Mouse (Mus musculus): ENCODE data around the gene Nxnl1. TPM values are rescaled to one million over a fixed set of nuclear protein-coding genes. Genes with fewer than 3 reads are reported as not detected.

The Nxnl1 gene
- polyA plus RNA-seq (2017; shearing (Covaris generic)): 0.25 TPM

GRCm38 (mm10) chr8:71566501-71566900 lies at the start of gene Nxnl1:
Nxnl1 (minus strand) TSS chr8:71566601.

DNA sequence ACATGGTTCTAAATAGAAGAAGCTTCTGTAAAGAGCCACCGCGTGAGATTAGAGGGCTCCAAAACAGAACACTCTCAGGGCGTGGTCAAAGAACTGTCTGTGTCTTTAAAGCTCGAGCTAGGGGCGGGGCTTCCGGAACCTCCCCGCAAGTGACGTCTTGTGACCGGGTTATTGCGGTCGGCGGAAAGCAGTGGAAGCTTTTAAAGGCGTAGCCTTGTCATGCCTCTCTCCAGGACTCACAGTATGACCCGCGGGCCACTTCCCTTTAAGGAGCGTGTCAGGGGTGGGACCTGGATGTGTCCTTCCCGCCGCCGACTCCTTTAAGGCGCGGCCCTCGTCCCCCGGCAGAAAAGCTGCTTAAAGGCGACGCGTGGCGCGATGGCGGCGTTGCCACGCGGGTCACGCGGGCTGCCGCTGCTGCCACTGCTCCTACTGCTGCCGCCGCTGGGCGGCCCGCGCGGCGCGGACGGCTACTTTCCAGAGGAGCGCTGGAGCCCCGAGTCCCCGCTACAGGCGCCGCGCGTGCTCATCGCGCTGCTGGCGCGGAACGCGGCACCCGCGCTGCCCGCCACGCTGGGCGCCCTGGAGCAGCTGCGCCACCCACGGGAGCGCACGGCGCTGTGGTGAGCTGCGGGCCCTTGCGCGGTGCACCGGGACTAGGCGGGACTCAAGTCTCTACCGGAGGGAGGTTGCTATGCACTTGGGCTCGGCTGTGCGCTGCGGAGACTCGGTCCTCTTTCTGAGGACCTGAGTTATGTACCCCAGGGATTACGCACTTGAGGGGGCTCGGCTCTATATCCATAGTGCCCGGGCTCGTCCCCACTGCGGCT lies 44.6 kb upstream of the Nxnl1 start, which contains the start of gene Colgalt1:
Gene Colgalt1, plus strand, starts transcription at position 177 of the 830 bp plus-strand sequence.

GRCm38 (mm10) chr8:71597451-71597850 lies 31.1 kb upstream of the Nxnl1 start, which contains the start of gene Fam129c:
Fam129c (plus strand) TSS chr8:71597648.

GRCm38 (mm10) chr8:71591471-71592373 lies 25.3 kb upstream of the Nxnl1 start, which contains the start of gene Pgls:
Pgls (plus strand) TSS chr8:71592176.

DNA sequence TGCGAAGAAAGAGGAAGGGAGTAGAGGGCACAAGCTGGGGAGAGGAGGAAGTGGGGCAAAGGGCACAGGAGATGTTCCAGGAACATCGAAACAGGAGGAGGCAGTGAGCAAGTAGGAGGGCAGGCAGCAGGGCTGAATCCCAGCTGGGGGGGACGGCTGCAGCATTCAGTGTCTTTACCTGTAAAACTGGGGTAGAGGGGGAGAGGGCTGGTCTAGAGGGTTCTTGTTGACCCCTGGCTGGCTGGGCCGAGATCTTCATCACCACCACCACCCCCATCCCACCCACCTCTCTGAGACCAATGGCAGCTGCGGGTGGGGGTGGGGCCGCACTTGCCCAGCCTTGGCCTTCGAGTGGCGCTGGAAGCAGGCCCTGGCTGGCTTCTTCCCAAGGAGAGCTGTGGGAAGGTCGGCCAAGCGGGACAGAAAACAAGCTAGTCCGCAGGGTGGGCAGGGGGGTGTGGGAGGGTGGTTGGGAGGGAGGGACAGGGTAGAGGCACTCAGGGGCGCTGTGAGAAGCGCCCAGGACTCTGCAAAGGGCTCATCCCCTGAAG lies 2.1 kb upstream of the Nxnl1 start, which contains the start of gene Slc27a1:
Gene Slc27a1, plus strand, starts transcription at position 496 of the 551 bp plus-strand sequence.

GRCm38 (mm10) chr8:71558071-71558957 lies 8.1 kb downstream of the Nxnl1 start, which contains the start of gene Tmem221:
Tmem221 (minus strand) TSS chr8:71558871.

GRCm38 (mm10) chr8:71542632-71543343 lies 23.6 kb downstream of the Nxnl1 start, which contains the start of gene Mvb12a:
Mvb12a (plus strand) TSS chr8:71542922.

GRCm38 (mm10) chr8:71537028-71537867 lies 29.2 kb downstream of the Nxnl1 start, which contains the start of gene Bst2:
Bst2 (minus strand) TSS chr8:71537456.

GRCm38 (mm10) chr8:71525226-71526050 lies 41.0 kb downstream of the Nxnl1 start, which contains the start of gene Ccdc194:
Ccdc194 (minus strand) TSS chr8:71525711.

GRCm38 (mm10) chr8:71511644-71512043 lies 54.8 kb downstream of the Nxnl1 start, which contains the start of gene Plvap:
Plvap (minus strand) TSS chr8:71511752.

Other genes starting within 250 kb of the Nxnl1 start
- gene Use1, start 199.8 kb downstream of the Nxnl1 start, polyA plus RNA-seq (2017; shearing (Covaris generic)): 143 TPM
- gene Ocel1, start 195.3 kb downstream of the Nxnl1 start, polyA plus RNA-seq (2017; shearing (Covaris generic)): 19.0 TPM
- gene Nr2f6, start 184.6 kb downstream of the Nxnl1 start, polyA plus RNA-seq (2017; shearing (Covaris generic)): 8.1 TPM
- gene Ushbp1, start 170.8 kb downstream of the Nxnl1 start, polyA plus RNA-seq (2017; shearing (Covaris generic)): 0.26 TPM
- gene Babam1, start 169.7 kb downstream of the Nxnl1 start, polyA plus RNA-seq (2017; shearing (Covaris generic)): 116 TPM
- 1.4 TPM for gene Ankle1, start 160.6 kb downstream of the Nxnl1 start, polyA plus RNA-seq (2017; shearing (Covaris generic))
- 156 TPM for gene Abhd8, start 102.9 kb downstream of the Nxnl1 start, polyA plus RNA-seq (2017; shearing (Covaris generic))
- gene Mrpl34, start 101.6 kb downstream of the Nxnl1 start, polyA plus RNA-seq (2017; shearing (Covaris generic)): 72.6 TPM
- gene Dda1, start 97.4 kb downstream of the Nxnl1 start, polyA plus RNA-seq (2017; shearing (Covaris generic)): 106 TPM
- gene Ano8, start 80.6 kb downstream of the Nxnl1 start, polyA plus RNA-seq (2017; shearing (Covaris generic)): 16.2 TPM
- gene Gtpbp3, start 78.5 kb downstream of the Nxnl1 start, polyA plus RNA-seq (2017; shearing (Covaris generic)): 10.7 TPM
- gene Plvap, start 54.8 kb downstream of the Nxnl1 start, polyA plus RNA-seq (2017; shearing (Covaris generic)): 0.55 TPM
- gene Ccdc194, start 40.9 kb downstream of the Nxnl1 start, polyA plus RNA-seq (2017; shearing (Covaris generic)): 0.19 TPM
- 116 TPM for gene Bst2, start 29.1 kb downstream of the Nxnl1 start, polyA plus RNA-seq (2017; shearing (Covaris generic))
- gene Mvb12a, start 23.7 kb downstream of the Nxnl1 start, polyA plus RNA-seq (2017; shearing (Covaris generic)): 96.2 TPM
- gene Tmem221, start 7.7 kb downstream of the Nxnl1 start, polyA plus RNA-seq (2017; shearing (Covaris generic)): 2.2 TPM
- 15.6 TPM for gene Slc27a1, start 2.3 kb upstream of the Nxnl1 start, polyA plus RNA-seq (2017; shearing (Covaris generic))
- gene Pgls, start 25.6 kb upstream of the Nxnl1 start, polyA plus RNA-seq (2017; shearing (Covaris generic)): 115 TPM
- gene Fam129c, start 31.0 kb upstream of the Nxnl1 start, polyA plus RNA-seq (2017; shearing (Covaris generic)): 13.0 TPM
- gene Colgalt1, start 44.4 kb upstream of the Nxnl1 start, polyA plus RNA-seq (2017; shearing (Covaris generic)): 51.1 TPM
- gene Unc13a, start 105.2 kb upstream of the Nxnl1 start, polyA plus RNA-seq (2017; shearing (Covaris generic)): 0.63 TPM
- gene Jak3, start 109.7 kb upstream of the Nxnl1 start, polyA plus RNA-seq (2017; shearing (Covaris generic)): 166 TPM
- gene Insl3, start 122.6 kb upstream of the Nxnl1 start, polyA plus RNA-seq (2017; shearing (Covaris generic)): 47.0 TPM
- gene B3gnt3, start 135.2 kb upstream of the Nxnl1 start, polyA plus RNA-seq (2017; shearing (Covaris generic)): 6.1 TPM
- gene Fcho1, start 159.1 kb upstream of the Nxnl1 start, polyA plus RNA-seq (2017; shearing (Covaris generic)): 249 TPM

All from CD4-positive, CD25-positive, alpha-beta regulatory T cell (primary cell).